Mouse (Mus musculus) macrophage (primary cell): ENCODE results near the gene Prox2. TPM values are rescaled to one million over a fixed set of nuclear protein-coding genes. Genes with fewer than 3 reads are reported as not detected.
"Not testable (repeated sequence)": the region's sequence is repeated elsewhere in the genome, so short reads cannot be mapped to it uniquely, and the experiment has no call there.

ENCODE experiments used
- H3K27ac ChIP-seq: fragments of 350-480 bp; formaldehyde crosslinking; 2 replicates; pipeline ENCODE4 v1.9.0; 2021
- H3K36me3 ChIP-seq: fragments of 350-480 bp; formaldehyde crosslinking; 2 replicates; pipeline ENCODE4 v1.9.0; 2021; ENCODE audit errors: inconsistent target
- H3K4me3 ChIP-seq: fragments of 350-480 bp; formaldehyde crosslinking; 2 replicates; pipeline ENCODE4 v1.9.0; 2021; ENCODE audit errors: inconsistent target
- H3K79me2 ChIP-seq: fragments of 350-480 bp; formaldehyde crosslinking; 2 replicates; pipeline ENCODE4 v1.9.0; 2021; ENCODE audit errors: inconsistent target
- WGBS: methylation state at CpG from one replicate; pipeline ENCODE4 v1.1.7; 2026; ENCODE audit warnings: inconsistent platforms; ENCODE audit not compliant: missing documents; 5-methylcytosine and 5-hydroxymethylcytosine counted together
- polyA plus RNA-seq: library from polyadenylated mRNA; stranded (reverse); fragments of 250-400 nt; gene quantifications from 3 replicates; pipeline ENCODE4 v1.2.4, GENCODE M21; 2018; ENCODE audit warnings: inconsistent platforms
- total RNA-seq, 78 experiments: library from RNA; depleted of rRNA; stranded (reverse); fragments of 250-400 nt; gene quantifications; 1 replicate in 9 of 78; 2 replicates in 24 of 78; 3 replicates in 43 of 78; 4 replicates in 2 of 78; pipeline ENCODE4 v1.2.4; 2018; ENCODE audit warnings: inconsistent platforms in 56 of 78

The Prox2 gene
- total RNA-seq (2018; cell fraction: chromatin; rRNA removed) = 10 to 100 TPM in 5 of 26 experiments, 1 to 10 TPM in 18, under 1 TPM in 1, not detected in 2; 0.91 to 14.1 (median 5.9) TPM
- total RNA-seq (2018; cell fraction: cytosol; rRNA removed) = 1 to 10 TPM in 20 of 26 experiments, under 1 TPM in 6; 0.33 to 2.6 (median 1.4) TPM
- total RNA-seq (2018; cell fraction: nucleus; rRNA removed) = 10 to 100 TPM in 2 of 26 experiments, 1 to 10 TPM in 22, under 1 TPM in 2; 0.91 to 10.8 (median 3.5) TPM
- 0.88 to 1.8 TPM (median 1.3 TPM) in 3 replicates for polyA plus RNA-seq

DNA sequence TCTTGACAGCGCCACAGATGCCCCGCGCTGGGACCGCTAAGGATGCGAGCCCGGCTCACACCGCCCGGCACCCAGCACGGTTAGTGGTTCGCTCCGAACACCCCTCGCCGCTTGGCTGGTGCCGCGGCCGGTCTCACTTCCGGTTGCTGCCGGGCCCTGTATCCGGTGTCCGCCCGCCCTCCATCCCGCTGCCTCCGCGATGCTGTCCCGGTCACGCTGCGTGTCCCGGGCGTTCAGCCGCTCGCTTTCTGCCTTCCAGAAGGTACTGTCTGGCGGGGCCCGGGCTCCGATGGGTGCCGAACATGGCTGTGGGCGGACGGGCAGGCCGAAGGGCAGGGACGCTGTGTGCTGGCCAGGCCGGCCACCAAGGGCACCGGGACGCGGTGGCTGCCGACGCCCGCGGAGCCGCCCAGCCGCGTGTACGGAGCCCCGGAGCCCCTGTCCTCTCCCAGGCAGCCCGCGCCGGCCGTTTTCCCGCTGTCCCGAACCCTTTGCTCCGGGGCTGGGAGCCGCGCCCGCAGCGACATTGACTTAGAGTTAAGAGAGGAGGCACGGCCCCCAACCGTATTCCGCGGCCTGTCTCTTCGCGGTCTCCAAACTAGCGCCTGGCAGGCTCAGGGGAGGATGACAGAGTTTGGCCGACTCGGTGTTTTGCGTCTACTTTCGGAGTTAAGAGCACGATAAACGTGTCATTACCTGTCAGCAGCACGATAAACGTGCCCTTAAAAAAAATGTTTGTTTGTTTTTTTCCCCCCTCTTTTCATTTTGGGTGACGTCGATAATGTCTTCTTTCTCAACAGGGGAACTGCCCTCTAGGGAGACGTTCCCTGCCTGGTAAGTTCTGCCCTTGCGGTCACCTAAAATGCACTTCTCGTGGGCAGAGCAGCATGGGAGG, at the start of gene Prox2, which contains the start of gene Dlst:
Prox2 (minus strand) TSS at position 62 of the 895 bp plus-strand sequence.
Dlst (plus strand) TSS at position 136 of the 895 bp plus-strand sequence.
- Histone ChIP-seq H3K36me3 (peaks cover 14% of the 10 kb centered on the region; the same call in 1 of the 2 replicates), H3K4me3 (peak within 1 kb of the TSS; percentile 64), H3K79me2 (peaks cover 50% of the 10 kb centered on the region), H3K27ac (peak within 1 kb of the TSS; percentile 73)
- under 1% methylated on average over 82 of the region's 83 CpGs for WGBS

DNA sequence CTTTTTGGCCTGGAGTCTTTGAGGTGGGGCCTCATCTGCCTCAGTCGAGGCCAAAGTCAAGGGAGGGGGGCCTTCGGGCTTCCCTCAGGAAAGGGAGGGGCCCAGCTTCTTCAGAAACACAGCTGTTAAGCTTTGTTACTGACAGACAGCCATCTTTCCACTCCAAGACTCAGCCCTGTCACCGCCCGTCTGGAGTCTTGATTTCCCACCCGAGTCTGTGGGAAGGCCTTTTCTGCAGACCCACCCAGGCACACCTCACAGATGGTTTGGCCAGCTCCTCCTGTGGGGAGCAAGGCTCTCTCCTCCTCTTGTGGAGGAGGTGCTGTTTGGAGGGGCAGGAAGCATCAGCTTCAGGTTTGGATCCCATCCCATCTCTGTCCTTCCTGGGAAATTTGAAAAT, 49.0 kb upstream of the Prox2 start:
- H3K79me2 ChIP-seq = no peaks in the 10 kb centered on the region
- WGBS = 83% methylated on average over 5 of the region's 5 CpGs
- H3K27ac ChIP-seq = no peak overlapping the region
- H3K36me3 ChIP-seq = no peaks in the 10 kb centered on the region
- no peak overlapping the region for H3K4me3 ChIP-seq

DNA sequence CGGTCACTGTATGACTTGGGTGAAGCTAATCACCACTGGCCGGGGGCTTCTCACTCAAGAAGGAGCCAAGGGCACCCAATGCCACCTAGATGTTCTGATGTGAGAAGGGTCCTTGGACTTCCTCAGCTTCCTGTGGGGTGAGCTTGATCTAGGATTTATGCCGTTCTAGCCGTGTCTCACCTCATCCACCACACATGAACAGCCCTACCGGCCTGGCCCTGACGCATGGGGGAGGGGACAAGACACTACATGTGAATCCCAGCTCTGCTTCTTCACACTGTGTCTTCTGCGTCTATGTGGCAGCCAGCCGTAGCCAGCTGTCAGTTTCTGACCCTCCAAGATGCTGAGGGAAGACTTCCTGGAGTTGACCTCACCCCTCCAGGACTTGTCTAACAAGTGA, 48.2 kb upstream of the Prox2 start:
- H3K27ac ChIP-seq = no peak overlapping the region
- 96% methylated on average over 8 of the region's 8 CpGs for WGBS
- H3K36me3 ChIP-seq = no peaks in the 10 kb centered on the region
- no peak overlapping the region for H3K4me3 ChIP-seq
- no peaks in the 10 kb centered on the region for H3K79me2 ChIP-seq

DNA sequence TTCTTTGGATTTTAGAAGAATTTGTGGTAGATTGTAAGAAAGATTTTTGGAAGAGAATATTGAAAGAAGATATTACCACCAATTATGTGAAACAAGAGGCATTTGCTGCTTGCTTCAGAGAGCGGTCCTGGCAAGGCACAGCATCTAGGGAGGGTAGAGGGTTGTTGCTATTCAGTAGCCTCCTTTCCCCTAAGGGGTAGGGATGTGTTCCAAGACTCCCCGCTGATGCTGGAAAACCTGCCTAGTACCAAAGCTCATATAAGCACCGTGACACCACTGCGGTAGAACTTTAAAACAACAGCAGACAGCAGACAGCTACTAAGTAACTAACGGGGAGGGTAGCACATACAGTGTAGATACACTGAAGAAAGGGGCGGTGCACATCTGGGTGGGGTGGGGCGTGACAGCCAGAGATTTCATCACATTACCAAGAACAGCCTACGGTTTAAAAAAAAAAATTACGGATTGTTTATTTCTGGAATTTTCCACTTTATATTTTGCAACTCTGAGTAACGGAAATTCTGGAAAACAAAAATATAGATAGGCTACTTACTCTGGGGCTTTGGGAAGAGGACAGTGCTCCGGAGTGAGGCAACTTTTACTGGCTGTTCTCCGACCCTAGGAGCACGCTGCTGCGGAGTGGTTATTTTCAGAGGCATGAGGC, 47.4 kb upstream of the Prox2 start:
- 90% methylated on average over 14 of the region's 14 CpGs for WGBS
- H3K79me2 ChIP-seq = no peaks in the 10 kb centered on the region
- H3K4me3 ChIP-seq = no peak overlapping the region
- H3K27ac ChIP-seq = no peak overlapping the region
- H3K36me3 ChIP-seq = no peaks in the 10 kb centered on the region

DNA sequence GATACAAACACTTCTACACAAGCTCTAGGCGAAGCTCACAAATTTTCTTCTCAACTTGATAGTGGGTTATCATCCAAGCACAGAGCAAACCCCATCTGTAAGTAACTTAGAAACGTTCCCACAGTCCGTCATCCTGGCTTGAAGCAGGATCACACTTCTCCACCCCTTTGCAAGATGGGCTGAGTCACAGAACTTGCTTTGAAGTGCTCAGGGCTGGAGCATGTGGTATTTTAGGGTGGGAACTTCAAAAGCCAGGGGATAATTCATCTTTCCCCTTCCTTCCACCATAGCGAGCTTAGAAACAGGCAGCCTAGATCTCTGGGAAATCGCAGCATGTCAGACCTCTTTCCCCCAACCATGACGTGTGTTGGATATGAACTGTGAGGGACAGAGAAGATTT, 45.8 kb upstream of the Prox2 start:
- H3K4me3 ChIP-seq = no peak overlapping the region
- no peaks in the 10 kb centered on the region for H3K79me2 ChIP-seq
- 47% methylated on average over 6 of the region's 6 CpGs for WGBS
- no peaks in the 10 kb centered on the region for H3K36me3 ChIP-seq
- no peak overlapping the region for H3K27ac ChIP-seq

DNA sequence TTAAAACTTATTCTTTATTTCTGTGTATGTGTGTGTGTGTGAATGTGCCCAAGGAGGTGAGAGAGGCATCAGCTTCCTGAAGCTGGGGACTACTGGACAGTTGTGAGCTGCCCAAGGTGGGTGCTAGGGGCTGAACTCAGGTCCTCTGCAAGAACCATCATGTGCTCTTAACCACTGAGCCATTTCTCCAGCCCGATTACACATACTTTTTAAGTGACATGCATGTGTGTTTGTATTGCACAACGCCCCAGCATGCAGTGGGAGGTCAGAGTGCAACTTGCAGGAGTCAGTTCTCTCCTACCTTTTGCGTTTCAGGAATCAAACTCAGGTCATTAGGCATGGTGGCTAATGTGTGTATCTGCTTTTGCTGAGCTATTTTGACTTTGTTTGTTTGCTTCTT, 42.5 kb upstream of the Prox2 start:
- H3K79me2 ChIP-seq = no peaks in the 10 kb centered on the region
- H3K36me3 ChIP-seq = no peaks in the 10 kb centered on the region
- no peak overlapping the region for H3K4me3 ChIP-seq
- 51% methylated on average over 3 of the region's 3 CpGs for WGBS
- H3K27ac ChIP-seq = no peak overlapping the region

DNA sequence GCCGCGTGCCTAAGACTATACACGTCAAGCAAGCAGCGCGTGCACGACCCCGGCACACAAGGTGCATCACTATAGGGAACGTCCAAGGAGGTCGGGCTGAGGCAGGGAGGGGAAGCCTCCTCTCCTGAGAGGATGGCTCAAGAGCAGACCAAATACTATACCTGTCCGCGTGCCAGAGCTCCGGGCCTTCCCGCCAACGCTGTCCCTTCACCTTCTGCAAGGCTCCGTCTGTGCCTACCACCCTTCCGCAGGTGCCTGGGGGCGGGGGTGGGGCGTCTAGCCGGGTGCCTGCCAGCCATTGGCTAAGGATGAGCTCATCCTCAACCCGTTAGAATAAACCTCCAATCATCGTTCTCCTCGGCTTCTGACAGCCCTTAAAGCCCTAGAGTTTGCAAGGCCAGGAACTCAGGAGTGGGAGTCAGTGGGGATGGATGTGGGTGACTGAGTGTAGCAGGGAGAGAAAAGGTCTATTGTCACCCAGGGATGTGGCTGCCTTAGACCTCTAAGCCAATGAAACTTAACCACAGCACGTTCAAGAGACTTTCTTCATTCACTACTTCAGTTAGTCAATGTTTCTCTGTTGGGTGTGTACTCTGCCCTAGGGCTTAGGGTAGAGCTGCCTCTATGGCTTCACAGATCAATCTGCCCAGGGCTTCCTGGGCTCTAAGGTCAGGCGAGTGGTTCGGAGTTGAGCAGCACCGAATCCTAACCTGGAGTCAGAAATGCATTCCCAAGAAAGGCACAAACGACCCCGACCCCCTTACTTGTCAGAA, 40.6 kb upstream of the Prox2 start, which contains the start of gene Rps6kl1:
Rps6kl1 (minus strand) TSS at position 263 of the 773 bp plus-strand sequence.
- Histone ChIP-seq H3K36me3 (no peaks in the 10 kb centered on the region), H3K79me2 (no peaks in the 10 kb centered on the region), H3K4me3 (no peak within 1 kb of the TSS), H3K27ac (no peak within 1 kb of the TSS)
- WGBS = 26% methylated on average over 28 of the region's 28 CpGs

DNA sequence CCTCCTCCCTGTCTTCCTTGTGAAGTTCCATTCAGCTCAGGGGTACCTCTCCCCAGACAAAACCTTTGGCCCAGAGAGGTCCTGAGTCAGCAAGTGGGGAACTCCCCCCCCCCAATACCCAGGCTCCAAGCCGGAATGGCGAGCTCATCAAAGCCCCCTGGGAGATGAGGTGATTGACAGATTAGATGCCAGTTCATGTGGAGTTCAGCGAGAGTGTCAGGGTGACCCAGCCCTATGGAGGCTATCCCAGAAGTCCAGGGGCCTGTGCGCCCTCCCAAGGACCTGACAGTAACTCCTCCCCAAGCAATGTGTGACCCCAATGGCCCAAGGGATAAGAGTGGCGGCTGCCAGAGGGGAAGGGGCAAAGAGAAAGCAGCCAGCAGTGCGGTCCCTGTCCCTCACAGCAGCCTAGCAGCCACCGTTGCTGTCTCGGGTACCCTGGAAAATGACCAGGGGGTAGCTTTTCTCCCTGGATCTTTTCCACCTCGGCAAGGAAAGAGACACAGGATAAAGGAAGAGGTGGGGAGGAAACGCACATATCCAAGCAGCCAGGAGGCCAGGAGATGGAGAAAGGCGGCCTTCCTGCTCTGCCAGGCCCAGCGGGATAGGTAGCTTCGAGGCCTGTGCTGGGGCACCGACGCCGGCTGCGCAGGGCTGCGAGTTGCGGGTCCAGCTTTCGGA, 39.9 kb upstream of the Prox2 start:
- no peak overlapping the region for H3K27ac ChIP-seq
- H3K36me3 ChIP-seq = no peaks in the 10 kb centered on the region
- 49% methylated on average over 20 of the region's 20 CpGs for WGBS
- H3K79me2 ChIP-seq = no peaks in the 10 kb centered on the region
- no peak overlapping the region for H3K4me3 ChIP-seq

DNA sequence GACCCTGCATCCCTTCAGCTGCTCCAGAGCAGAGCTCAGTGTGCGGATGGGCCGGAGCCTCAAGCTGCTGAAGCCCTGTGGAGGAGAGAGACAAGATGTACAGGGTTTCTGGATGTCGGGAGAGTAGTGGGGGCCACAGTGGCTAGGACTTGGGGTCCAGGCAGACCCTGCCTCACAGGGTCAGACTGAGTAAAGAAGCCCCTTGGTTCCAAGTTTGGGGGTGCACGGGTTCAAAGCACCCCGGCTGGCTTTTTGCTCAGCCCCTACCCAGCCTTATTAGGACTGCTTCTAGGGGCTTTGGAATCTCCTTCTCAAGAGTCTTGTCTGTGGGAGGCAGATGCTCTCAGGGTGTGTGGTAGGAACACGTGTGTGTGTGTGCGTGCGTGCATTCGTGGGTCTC, 36.3 kb upstream of the Prox2 start:
- H3K36me3 ChIP-seq = no peaks in the 10 kb centered on the region
- no peak overlapping the region for H3K27ac ChIP-seq
- H3K4me3 ChIP-seq = no peak overlapping the region
- 89% methylated on average over 9 of the region's 9 CpGs for WGBS
- H3K79me2 ChIP-seq = no peaks in the 10 kb centered on the region

DNA sequence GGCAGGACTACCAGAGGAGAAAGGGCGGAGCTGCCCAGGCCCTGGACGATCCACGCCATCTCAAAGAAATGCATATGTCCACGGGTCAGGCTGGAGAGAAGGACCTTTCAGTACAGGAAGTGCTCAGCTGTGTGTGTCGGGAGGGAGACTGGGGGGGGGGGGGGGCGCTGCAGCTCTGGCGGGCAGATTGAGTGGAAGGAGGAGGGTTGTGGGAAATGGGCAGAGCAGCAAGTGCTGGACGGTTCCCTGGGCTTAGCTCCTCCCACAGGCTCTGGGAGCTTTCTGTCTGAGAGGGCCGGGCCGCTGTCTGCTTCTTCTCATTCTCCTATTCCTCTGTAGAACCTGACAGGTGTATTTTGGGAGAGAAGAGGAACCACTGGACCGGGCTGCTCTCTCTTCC, 35.8 kb upstream of the Prox2 start:
- H3K27ac ChIP-seq = no peak overlapping the region
- 37% methylated on average over 9 of the region's 11 CpGs for WGBS
- no peak overlapping the region for H3K4me3 ChIP-seq
- H3K79me2 ChIP-seq = no peaks in the 10 kb centered on the region
- no peaks in the 10 kb centered on the region for H3K36me3 ChIP-seq

DNA sequence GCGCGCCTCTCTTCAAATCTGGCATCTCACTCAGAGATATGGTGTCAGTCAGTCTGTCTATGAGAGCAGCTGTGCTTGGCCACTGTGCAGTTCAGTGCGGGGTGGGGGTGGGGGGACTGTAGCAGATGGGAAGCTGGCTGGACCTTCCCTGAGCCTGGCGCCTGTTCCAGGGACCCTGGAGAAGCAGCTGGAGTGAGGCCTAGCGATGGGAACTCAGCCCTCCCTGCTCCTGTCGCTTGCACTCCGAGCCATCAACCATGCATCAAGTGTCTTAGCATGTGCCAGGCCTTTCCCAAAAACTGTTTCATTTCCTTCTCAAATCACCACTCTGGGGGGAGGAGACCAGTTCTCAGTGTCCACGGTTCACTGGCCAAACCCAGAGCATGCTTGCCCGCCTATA, 35.1 kb upstream of the Prox2 start:
- Histone ChIP-seq H3K4me3 (no peak overlapping the region), H3K36me3 (no peaks in the 10 kb centered on the region), H3K27ac (no peak overlapping the region), H3K79me2 (no peaks in the 10 kb centered on the region)
- 89% methylated on average over 8 of the region's 9 CpGs for WGBS

DNA sequence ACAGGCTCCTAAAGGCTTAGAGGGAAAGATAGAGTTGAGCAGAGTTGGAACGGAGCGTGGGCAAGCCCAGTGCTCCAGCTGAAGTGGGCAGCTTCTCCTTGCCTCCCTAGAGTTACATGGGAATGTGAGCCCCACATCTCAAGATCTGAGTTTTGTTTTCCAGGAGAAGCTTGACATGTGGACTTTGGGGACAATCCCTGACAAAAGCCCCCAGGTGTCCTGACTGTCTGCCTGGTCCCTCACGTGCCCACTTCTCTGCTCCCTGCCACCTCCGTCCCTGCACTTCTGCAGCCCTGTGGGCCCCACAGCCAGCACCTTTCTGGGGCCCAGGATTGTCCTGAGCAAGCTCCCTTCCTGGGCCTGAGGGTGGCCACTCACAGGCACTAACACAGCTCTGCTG, 34.3 kb upstream of the Prox2 start:
- Histone ChIP-seq H3K4me3 (no peak overlapping the region), H3K27ac (no peak overlapping the region), H3K79me2 (no peaks in the 10 kb centered on the region), H3K36me3 (no peaks in the 10 kb centered on the region)
- WGBS = 95% methylated on average over 4 of the region's 4 CpGs

DNA sequence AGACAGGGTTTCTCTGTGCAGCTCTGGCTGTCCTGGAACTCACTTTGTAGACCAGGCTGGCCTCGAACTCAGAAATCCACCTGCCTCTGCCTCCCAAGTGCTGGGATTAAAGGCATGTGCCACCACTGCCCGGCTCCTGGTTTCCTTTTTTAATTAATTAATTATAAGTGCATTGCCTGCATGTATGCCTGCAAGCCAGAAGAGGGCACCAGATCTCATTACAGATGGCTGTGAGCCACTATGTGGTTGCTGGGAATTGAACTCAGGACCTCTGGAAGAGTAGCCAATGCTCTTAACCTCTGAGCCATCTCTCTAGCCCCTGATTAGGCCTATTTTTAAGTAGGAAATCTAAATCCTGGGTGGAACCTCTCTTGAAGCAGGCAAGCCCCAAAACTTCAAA, 33.7 kb upstream of the Prox2 start:
- not testable (repeated sequence) for H3K79me2 ChIP-seq, H3K36me3 ChIP-seq, H3K4me3 ChIP-seq, H3K27ac ChIP-seq
- WGBS = 30% methylated on average over 1 of the region's 2 CpGs

DNA sequence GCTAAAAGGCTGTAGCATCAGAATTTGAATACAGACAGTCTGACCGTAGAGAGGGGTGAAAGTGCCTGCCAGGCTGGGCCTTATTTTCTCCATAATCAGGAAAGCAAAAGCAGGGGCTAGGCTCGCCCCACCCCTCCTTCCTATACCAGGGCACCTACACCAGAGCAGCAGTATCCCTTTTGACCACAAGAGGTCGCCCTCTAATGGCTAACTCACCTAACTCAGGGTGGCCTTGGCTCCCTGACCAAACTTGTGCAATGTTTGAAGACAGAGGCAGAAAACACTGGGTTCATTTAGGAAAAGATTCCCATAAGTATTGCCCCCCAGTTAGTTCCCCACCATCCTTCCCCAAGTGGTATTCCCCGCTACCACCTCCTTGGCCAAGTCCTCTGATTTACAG, 32.2 kb upstream of the Prox2 start:
- 29% methylated on average over 4 of the region's 4 CpGs for WGBS
- Histone ChIP-seq H3K36me3 (no peaks in the 10 kb centered on the region), H3K27ac (no peak overlapping the region), H3K79me2 (no peaks in the 10 kb centered on the region), H3K4me3 (no peak overlapping the region)
